Mouse (Mus musculus) bone marrow, adult 2 months (tissue): ENCODE results near the gene Tm4sf5.

Experiments used
- CTCF ChIP-seq: fragments of 200-500 bp; IDR thresholded peaks from 2 replicates; pipeline ENCODE4 v1.5.1; 2011; ENCODE audit warnings: low read length, control low read depth; ENCODE audit not compliant: control insufficient read depth, insufficient read depth
- POLR2A ChIP-seq: fragments of 200-500 bp; IDR thresholded peaks from 2 replicates; pipeline ENCODE4 v1.6.1; 2011; ENCODE audit warnings: low read depth, mild to moderate bottlenecking, control low read depth, low read length, borderline replicate concordance; ENCODE audit not compliant: control insufficient read depth

DNA sequence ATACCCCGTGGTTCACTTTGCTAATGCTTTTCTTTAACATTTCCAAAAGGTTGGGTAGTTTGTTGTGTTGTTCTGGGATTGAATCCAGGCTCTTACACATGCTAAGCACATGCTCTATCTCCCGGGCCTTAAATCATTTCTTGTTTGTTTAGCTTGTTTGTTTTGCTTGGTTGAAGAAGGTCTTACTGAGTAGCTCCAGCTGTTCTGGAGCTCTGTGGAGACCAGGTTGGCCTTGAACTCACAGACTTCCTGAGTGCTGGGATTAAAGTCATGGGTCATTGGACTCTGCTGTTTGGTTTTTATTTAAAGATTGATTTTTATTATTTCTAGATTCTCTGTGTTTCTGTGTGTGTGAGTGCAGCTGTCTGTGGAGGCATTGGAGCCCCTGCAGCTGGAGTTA, 19.5 kb upstream of the Tm4sf5 start:
- TF ChIP-seq CTCF (no peak), POLR2A (no peak)
